Mouse (Mus musculus) heart, postnatal 25 days (tissue): Measurements from ENCODE around the gene B4galt1. TPM values are rescaled to one million over a fixed set of nuclear protein-coding genes. Genes with fewer than 3 reads are reported as not detected.

ENCODE experiments used
- DNase-seq: peaks from one replicate; pipeline ENCODE4 v3.0.0; 2022; ENCODE audit warnings: low spot score
- intact Hi-C: fragments of 180-260 bp; cut with DNase I; formaldehyde crosslinking; loops from one replicate; pipeline ENCODE4 v1.15.1; 2025
- total RNA-seq, 2 experiments: library from RNA; stranded (reverse); gene quantifications; 2 replicates each; pipeline ENCODE4 v1.2.3; 2021

B4galt1 gene
- total RNA-seq, 2 experiments from 2014 or later, result 58.2 to 70.4 TPM

GRCm38 (mm10) chr4:40873320-40873719, 19.5 kb upstream of the B4galt1 start:
- intact Hi-C loops, result no loop called here
- peak; percentile 52 for DNase-seq

DNA sequence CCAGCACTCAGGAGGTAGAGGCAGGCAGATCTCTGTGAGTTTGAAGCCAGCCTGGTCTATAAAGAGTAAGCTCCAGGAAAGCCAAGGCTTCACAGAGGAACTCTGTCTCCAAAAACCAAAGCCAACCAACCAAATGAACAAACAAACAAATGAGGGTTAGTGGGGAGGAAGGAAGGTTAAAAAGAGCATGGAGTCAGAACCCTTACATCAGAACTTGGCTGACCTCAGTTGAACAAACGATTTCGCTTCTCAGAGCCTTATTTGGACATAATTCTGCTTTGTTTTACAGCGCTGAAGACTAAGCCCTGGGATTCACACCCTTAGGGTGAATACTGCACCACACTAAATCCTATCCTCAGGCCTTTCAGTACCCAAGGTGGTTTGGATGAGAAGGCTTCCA, 18.3 kb upstream of the B4galt1 start:
- intact Hi-C loops, result no loop called here
- no peak for DNase-seq

- intact Hi-C loops, result no loop called here
- no peak for DNase-seq
These were observed 16.4 kb upstream of the B4galt1 start for GRCm38 (mm10) chr4:40870206-40870605.

GRCm38 (mm10) chr4:40868554-40869232, 14.9 kb upstream of the B4galt1 start:
- peak; percentile 78 for DNase-seq
- intact Hi-C loops, result loop anchor here (2.0 kb wide), 1 partner anchor 14 kb away; the partner anchor contains the start of gene B4galt1

GRCm38 (mm10) chr4:40864361-40864760, 10.6 kb upstream of the B4galt1 start:
- intact Hi-C loops, result loop anchor here (5.0 kb wide), 1 partner anchor 43 kb away; no protein-coding TSS in a partner anchor
- no peak for DNase-seq

DNA sequence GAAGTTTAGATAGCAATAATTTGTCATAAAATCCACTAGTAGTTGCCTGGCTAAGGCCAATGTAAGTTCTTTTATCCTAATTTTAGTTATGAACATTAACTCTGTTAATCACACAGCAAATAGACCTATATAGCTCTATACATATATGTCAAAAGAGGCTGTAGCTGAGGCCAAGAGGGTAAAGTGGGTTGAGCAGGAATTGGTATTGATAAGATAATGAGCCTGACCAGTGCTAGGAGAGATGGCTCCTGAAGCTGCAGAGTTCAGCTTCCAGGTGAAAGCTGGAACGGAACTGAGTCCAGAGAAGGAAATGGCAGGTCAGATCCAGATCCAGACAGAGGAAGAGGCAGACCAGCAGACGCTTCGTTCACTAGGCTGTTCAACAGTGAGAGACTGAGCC, 9.5 kb upstream of the B4galt1 start:
- intact Hi-C loops, result loop anchor here (5.0 kb wide), 1 partner anchor 44 kb away; no protein-coding TSS in a partner anchor
- DNase-seq, result no peak

GRCm38 (mm10) chr4:40861131-40861530, 7.3 kb upstream of the B4galt1 start:
- DNase-seq, result no peak
- intact Hi-C loops, result loop anchor here (5.0 kb wide), 1 partner anchor 46 kb away; no protein-coding TSS in a partner anchor

GRCm38 (mm10) chr4:40857824-40858346, 4.1 kb upstream of the B4galt1 start:
- DNase-seq, result no peak
- intact Hi-C loops, result no loop called here

GRCm38 (mm10) chr4:40856571-40856970, 2.8 kb upstream of the B4galt1 start:
- intact Hi-C loops, result no loop called here

DNA sequence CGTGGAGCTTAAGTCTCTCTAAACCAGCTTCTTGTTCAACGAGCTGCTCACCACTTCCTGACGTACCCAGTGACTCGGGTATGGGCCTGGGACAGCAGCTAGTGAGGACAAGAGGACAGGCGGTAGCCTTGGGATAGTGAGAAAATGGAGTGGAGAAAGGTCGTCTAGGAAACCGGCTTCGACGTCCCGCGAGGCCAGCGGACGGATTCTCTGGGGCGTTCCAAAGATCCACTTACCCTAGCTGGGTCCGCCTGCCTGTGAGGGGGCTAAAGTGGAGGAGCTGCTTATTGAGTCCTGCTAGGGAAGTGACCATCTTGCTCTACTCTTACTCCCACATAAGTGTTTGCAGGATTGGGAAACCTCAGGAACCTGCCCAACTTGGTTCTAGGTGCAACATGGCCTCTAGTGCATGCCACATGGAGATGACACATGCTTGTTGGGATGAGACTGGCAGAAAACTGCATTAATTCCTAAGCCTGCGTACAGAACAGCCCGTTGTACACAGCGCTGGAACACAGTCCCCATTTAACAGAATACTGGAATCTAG, 655 bp upstream of the B4galt1 start:
- intact Hi-C loops, result loop anchor here (2.0 to 5.0 kb wide), 2 partner anchors 14 to 93 kb away; partner anchors contain the start of genes Bag1 and Chmp5
- DNase-seq, result no peak

More at GRCm38 (mm10) chr4:40856571-40856970, 2.8 kb upstream of the B4galt1 start:
- DNase-seq, result no peak

DNA sequence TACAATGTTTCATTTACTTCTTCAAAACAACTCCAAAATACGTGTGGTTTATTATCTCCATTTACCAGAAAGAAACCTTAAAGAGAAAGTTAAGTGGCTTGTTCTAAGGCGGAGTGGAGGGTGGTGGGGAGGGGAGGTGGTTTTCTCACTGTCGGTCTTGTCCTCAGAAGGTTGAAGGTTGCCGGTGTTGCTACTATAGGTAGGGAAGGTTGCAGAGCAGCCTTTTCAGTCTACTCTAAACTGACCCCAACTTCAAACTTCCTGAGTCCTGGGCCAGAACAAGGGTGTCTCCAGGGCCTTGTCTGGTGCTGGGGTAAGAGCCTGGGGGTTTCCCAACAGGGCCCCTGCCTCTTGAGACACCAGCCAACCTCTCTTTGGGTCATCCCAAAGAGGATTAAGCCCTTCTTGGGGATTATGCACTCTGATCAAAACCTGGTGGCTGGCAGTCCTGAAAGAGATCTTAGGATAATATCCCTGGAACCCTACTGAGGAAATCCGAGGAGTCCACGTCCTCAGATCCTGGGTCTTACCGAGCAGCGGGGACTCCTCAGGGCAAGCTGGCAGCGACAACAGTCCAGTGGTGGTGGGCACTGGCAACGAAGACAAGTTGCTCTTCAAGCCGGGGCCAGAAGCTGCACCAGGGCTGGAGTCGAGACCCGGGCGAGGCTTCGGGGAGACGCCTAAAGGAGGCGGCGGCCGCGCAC, 792 bp downstream of the B4galt1 start:
- DNase-seq, result no peak
- intact Hi-C loops, result loop anchor here (2.0 to 5.0 kb wide), 3 partner anchors 32 to 94 kb away; partner anchors contain the start of genes Bag1 and Chmp5

DNA sequence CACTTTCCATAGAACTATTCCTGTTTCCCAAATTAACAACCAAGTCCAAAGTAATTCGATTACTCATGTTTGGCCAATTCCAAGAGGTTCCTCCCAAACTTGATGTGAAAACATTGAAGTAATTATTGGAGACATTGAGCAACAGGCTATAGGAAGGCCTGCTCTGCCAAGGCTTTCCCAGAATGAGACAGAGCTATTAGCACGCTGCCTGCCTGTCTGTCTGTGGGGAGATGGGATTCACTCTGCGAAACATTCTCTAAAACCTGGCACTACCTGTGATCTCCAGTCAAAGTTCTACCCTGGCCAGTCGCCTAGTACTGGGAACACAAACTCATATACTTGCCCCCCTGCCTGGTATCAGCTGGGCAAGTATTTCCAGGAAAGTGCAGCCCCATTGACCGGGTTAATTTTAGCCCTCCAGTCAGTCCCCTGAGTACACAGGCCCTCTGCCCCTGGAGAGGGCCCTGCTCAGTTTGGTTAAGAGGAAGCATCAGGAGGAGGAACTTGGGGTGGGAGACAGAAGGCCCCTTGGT, 1.5 kb downstream of the B4galt1 start:
- intact Hi-C loops, result loop anchor here (2.0 to 5.0 kb wide), 3 partner anchors 32 to 95 kb away; partner anchors contain the start of genes Bag1 and Chmp5
- peak; percentile 51 for DNase-seq

DNA sequence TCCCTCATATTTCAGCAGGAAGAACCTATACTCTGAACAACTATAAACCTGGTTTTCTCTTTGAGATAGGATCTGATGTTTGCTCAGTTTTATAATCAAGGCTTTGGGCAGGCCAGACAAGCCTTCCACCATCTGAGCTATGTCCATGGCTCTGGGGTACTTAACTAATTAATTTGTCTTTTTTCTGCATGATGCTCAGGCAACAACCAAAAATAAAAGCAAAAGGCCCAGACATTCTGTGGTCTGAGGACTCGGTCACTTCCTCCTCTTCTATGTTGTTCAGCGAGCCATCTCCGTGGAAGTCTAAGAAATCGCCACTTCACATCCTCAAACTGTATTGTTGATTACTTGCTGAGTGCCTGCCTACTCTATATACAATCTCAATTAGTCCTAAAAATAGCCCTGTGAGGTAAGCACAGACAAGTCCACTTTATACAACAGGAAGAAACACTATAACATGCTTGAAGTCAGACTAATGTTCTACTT, 2.0 kb downstream of the B4galt1 start:
- intact Hi-C loops, result loop anchor here (2.0 to 5.0 kb wide), 3 partner anchors 31 to 95 kb away; partner anchors contain the start of genes Bag1 and Chmp5
- no peak for DNase-seq

DNA sequence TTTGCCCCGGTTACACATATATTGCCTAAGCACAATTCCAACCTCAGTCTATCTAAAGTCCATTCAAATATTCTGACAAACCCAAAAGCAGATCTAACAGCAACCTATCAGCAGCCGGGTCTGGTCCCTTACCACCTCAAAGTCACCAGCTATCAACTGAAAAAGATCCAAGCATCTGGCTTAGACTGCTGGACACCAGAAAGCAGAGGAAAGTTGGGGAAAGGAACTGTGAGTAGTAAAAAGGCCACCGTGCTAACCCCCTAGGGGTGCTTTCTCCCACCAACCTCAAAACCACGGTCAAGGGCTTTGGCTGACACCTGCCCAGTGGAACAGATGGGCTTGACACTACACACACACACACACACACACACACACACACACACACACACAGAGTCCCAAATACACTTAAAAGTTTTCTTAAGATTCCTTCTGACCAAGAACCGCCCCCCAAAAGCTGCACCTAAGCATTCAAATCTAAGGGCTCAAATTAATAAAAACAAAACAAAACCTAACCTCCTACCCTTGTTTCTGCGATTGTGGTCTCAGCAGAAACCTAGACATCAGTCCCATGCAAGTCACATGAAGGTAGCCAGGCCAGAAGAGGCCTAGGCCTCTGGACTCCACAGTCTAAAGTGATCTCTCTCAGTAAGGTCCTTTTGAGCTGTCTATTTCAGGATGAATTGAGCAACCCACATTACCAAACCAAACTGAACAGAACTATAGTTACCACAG, 2.6 kb downstream of the B4galt1 start:
- no peak for DNase-seq
- intact Hi-C loops, result loop anchor here (5.0 kb wide), 1 partner anchor 96 kb away; the partner anchor contains the start of genes Bag1 and Chmp5

- intact Hi-C loops, result loop anchor here (5.0 kb wide), 1 partner anchor 97 kb away; the partner anchor contains the start of genes Bag1 and Chmp5
- DNase-seq, result no peak
These were observed 3.2 kb downstream of the B4galt1 start for GRCm38 (mm10) chr4:40850582-40850981.

- DNase-seq, result no peak
- intact Hi-C loops, result no loop called here
These were observed 4.3 kb downstream of the B4galt1 start for GRCm38 (mm10) chr4:40849518-40849917.

DNA sequence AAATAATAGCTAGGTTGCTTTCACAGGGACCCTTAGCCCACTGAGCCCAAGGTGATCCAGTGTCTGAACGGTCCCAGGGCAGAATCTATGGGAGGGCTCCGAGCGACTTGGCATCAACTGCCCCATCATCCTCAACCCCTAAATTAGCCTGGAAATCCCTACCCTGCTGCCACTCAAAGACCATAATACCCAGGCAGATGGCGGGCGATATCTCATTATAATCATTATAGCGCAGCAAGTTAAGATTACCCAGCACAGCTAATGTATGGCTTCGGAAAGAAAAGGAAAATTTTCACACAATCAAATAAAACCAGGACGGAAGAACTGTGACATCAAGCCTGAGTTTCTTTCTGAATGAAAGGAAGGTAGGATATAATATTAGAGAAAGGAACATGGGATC, 5.6 kb downstream of the B4galt1 start:
- intact Hi-C loops, result no loop called here
- no peak for DNase-seq

DNA sequence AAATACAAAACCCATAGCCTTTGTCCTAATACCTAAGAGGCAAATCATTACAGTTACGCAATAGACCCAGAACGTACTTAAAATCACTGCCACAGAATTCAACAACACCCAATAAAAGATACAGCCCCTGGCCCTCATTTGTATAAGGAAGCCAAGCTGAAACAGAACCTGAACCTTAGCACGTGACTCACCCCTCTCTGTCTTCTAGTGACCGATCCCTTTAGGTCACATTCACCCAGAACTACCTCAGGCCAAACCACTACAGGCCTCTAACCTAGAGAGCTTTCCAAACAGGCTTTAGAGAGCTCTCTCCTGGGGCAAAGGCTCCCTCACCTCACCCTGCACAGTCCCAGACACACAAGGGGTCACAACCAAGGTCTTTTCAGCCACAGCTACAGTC, 6.6 kb downstream of the B4galt1 start:
- no peak for DNase-seq
- intact Hi-C loops, result no loop called here
